Mouse (Mus musculus) inflammation-experienced regulatory T-cells, adult 16 weeks (primary cell): Measurements from ENCODE around the gene Ugt3a1. TPM values are rescaled to one million over a fixed set of nuclear protein-coding genes. Genes with fewer than 3 reads are reported as not detected.

Experiments
- polyA plus RNA-seq: library from polyadenylated mRNA; unstranded; fragments of 100-300 nt; shearing (Covaris generic); gene quantifications from one replicate; pipeline ENCODE4 v1.2.1, GENCODE M21; 2017

Gene Ugt3a1
- polyA plus RNA-seq, result not detected

GRCm38 (mm10) chr15:9276838-9277295, at the start of gene Ugt3a1:
Gene Ugt3a1, plus strand, starts transcription at chr15:9276888.

GRCm38 (mm10) chr15:9335341-9335740, 58.7 kb downstream of the Ugt3a1 start, which contains the start of gene Ugt3a2:
Gene Ugt3a2, plus strand, starts transcription at chr15:9335550.

Other genes starting within 250 kb of the Ugt3a1 start
- 4.2 TPM for gene Nadk2, start 205.6 kb upstream of the Ugt3a1 start, polyA plus RNA-seq
- 5.1 TPM for gene Lmbrd2, start 136.3 kb upstream of the Ugt3a1 start, polyA plus RNA-seq
- 8.9 TPM for gene Skp2, start 121.5 kb upstream of the Ugt3a1 start, polyA plus RNA-seq
- gene Ugt3a2, start 58.7 kb downstream of the Ugt3a1 start, polyA plus RNA-seq, result not detected
- gene Capsl, start 159.1 kb downstream of the Ugt3a1 start, polyA plus RNA-seq, result 5.0 TPM